ENCODE assay signal across 8 mouse cellular contexts in genomic region chr10:127122784-127123435, GRCm38 (mm10). TPM values are rescaled to one million over a fixed set of nuclear protein-coding genes. Genes with fewer than 3 reads are reported as not detected.
A peak's percentile ranks its signal among the peaks of the same experiment; 100 is the strongest.
DNase-seq lines count a peak whose midpoint lies in the region; ATAC-seq and TF ChIP-seq lines count a peak whose summit lies in the region.

No protein-coding gene starts in this region.

- DNase-seq in lung, adult 2 months = no peak
- DNase-seq in lung, postnatal 10 days = no peak
- peak; percentile 81 for DNase-seq in cerebellum, adult 9-10 months
- peak; percentile 81 for DNase-seq in forebrain, postnatal 0 days
- peak; percentile 41 to 58 for DNase-seq in left cerebral cortex, adult 8-10 months (ENCODE audit: low spot score in 2 of 2)
- peak; percentile 83 for DNase-seq in midbrain, postnatal 0 days (ENCODE audit: low spot score)
- no peak for DNase-seq in thymus, postnatal 25 days
- DNase-seq in B cell, adult 2 months = no peak

- H3K9me3 ChIP-seq in forebrain, postnatal 0 days (ENCODE audit: low read length) = no peaks in the 10 kb centered on the region
- H3K9me3 ChIP-seq in midbrain, postnatal 0 days (ENCODE audit: low read length) = no peaks in the 10 kb centered on the region

- H3K4me2 ChIP-seq in forebrain, postnatal 0 days (ENCODE audit: low read depth) = peak overlapping the region; percentile 51
- H3K4me2 ChIP-seq in midbrain, postnatal 0 days (ENCODE audit: low read depth, low read length, poor library complexity, severe bottlenecking) = peak overlapping the region; percentile 60

- peak; percentile 28 for ATAC-seq in forebrain, postnatal 0 days
- peak; percentile 31; the same call in 1 of the 2 replicates for ATAC-seq in midbrain, postnatal 0 days (ENCODE audit: low FRiP score)

- H3K27ac ChIP-seq in forebrain, postnatal 0 days (ENCODE audit: low read depth, low read length) = peak overlapping the region; percentile 86
- peak overlapping the region; percentile 87 for H3K27ac ChIP-seq in midbrain, postnatal 0 days (ENCODE audit: low read depth, low read length)

- H3K36me3 ChIP-seq in forebrain, postnatal 0 days (ENCODE audit: insufficient read depth) = peaks cover 10% of the 10 kb centered on the region
- H3K36me3 ChIP-seq in midbrain, postnatal 0 days (ENCODE audit: insufficient read depth, low read length) = peaks cover 7% of the 10 kb centered on the region; the same call in 1 of the 2 replicates

- TF ChIP-seq POLR2A in lung, adult 2 months (IDR thresholded peaks at IDR 0.05; ENCODE audit: borderline replicate concordance, extremely low read depth, low read depth, low read length) = peak; percentile 39; the same call in 1 of the 2 replicates

- peak overlapping the region; percentile 31 for H3K4me3 ChIP-seq in lung, adult 2 months (replicated peaks; ENCODE audit: extremely low read depth, low read depth, low read length)
- peak overlapping the region; percentile 29 for H3K4me3 ChIP-seq in forebrain, postnatal 0 days (ENCODE audit: low read depth, low read length)
- H3K4me3 ChIP-seq in midbrain, postnatal 0 days (ENCODE audit: low read depth, low read length) = peak overlapping the region; percentile 25

- peaks cover 10% of the 10 kb centered on the region; the same call in 1 of the 2 replicates for H3K4me1 ChIP-seq in lung, adult 2 months (ENCODE audit: control insufficient read depth, insufficient read depth, low read length)
- peaks cover 23% of the 10 kb centered on the region; the same call in 1 of the 2 replicates for H3K4me1 ChIP-seq in forebrain, postnatal 0 days (ENCODE audit: insufficient read depth)
- H3K4me1 ChIP-seq in midbrain, postnatal 0 days (ENCODE audit: insufficient read depth, low read length) = no peaks in the 10 kb centered on the region

- H3K27me3 ChIP-seq in forebrain, postnatal 0 days (ENCODE audit: insufficient read depth, low read length) = no peaks in the 10 kb centered on the region
- no peaks in the 10 kb centered on the region for H3K27me3 ChIP-seq in midbrain, postnatal 0 days (ENCODE audit: insufficient read depth, low read length)

- 15% methylated on average over 13 of the region's 13 CpGs for WGBS in lung, adult 2 months
- 5% methylated on average over 13 of the region's 13 CpGs for WGBS in forebrain, postnatal 0 days
- WGBS in midbrain, postnatal 0 days = 3% methylated on average over 13 of the region's 13 CpGs

- peak overlapping the region; percentile 49 for H3K9ac ChIP-seq in forebrain, postnatal 0 days
- peak overlapping the region; percentile 24; the same call in 1 of the 2 replicates for H3K9ac ChIP-seq in midbrain, postnatal 0 days (replicated peaks; ENCODE audit: low read length, poor library complexity, severe bottlenecking)

- no peak for TF ChIP-seq CTCF in lung, adult 2 months (IDR thresholded peaks at IDR 0.05; ENCODE audit: insufficient read depth, low read length)
- TF ChIP-seq CTCF in forebrain, postnatal 0 days (IDR thresholded peaks at IDR 0.05; ENCODE audit: low read depth) = no peak
- no peak for TF ChIP-seq CTCF in midbrain, postnatal 0 days (IDR thresholded peaks at IDR 0.05)

RNA-seq across cellular contexts. Expression of gene Os9, which starts 2.0 kb away (rescaled TPM):
- 89.5 and 111 TPM in 2 replicates for polyA plus RNA-seq in lung, adult 2 months (2012; rRNA removed)
- total RNA-seq in forebrain, postnatal 0 days (2014; rRNA removed) = 118 and 119 TPM in 2 replicates
- polyA plus RNA-seq in forebrain, postnatal 0 days (2015; fragmentation: Nextera tagmentation; extraction: Ambion mirVana) = 122 TPM in 2 replicates
- 100 to 1,000 TPM; 112 to 130 (median 122) TPM for total RNA-seq in left cerebral cortex, adult 8-10 months (2022)
- 114 and 120 TPM in 2 replicates for total RNA-seq in midbrain, postnatal 0 days (2014; rRNA removed)
- polyA plus RNA-seq in midbrain, postnatal 0 days (2015; fragmentation: Nextera tagmentation; extraction: Ambion mirVana) = 126 TPM in 2 replicates

RNA-seq across cellular contexts. Expression of gene B4galnt1, which starts 42.1 kb away (rescaled TPM):
- polyA plus RNA-seq in lung, adult 2 months (2012; rRNA removed) = 70.8 and 81.2 TPM in 2 replicates
- total RNA-seq in forebrain, postnatal 0 days (2014; rRNA removed) = 87.9 and 94.4 TPM in 2 replicates
- polyA plus RNA-seq in forebrain, postnatal 0 days (2015; fragmentation: Nextera tagmentation; extraction: Ambion mirVana) = 87.3 and 87.8 TPM in 2 replicates
- 100 to 1,000 TPM; 105 to 118 (median 112) TPM for total RNA-seq in left cerebral cortex, adult 8-10 months (2022)
- total RNA-seq in midbrain, postnatal 0 days (2014; rRNA removed) = 126 and 134 TPM in 2 replicates
- 86.8 and 88.6 TPM in 2 replicates for polyA plus RNA-seq in midbrain, postnatal 0 days (2015; fragmentation: Nextera tagmentation; extraction: Ambion mirVana)

RNA-seq across cellular contexts. Expression of gene Agap2, which starts 47.8 kb away (rescaled TPM):
- 5.2 and 7.7 TPM in 2 replicates for polyA plus RNA-seq in lung, adult 2 months (2012; rRNA removed)
- 220 and 258 TPM in 2 replicates for total RNA-seq in forebrain, postnatal 0 days (2014; rRNA removed)
- 3.5 and 4.6 TPM in 2 replicates for polyA plus RNA-seq in forebrain, postnatal 0 days (2015; fragmentation: Nextera tagmentation; extraction: Ambion mirVana)
- total RNA-seq in left cerebral cortex, adult 8-10 months (2022) = 100 to 1,000 TPM; 595 to 685 (median 631) TPM
- 330 and 343 TPM in 2 replicates for total RNA-seq in midbrain, postnatal 0 days (2014; rRNA removed)
- polyA plus RNA-seq in midbrain, postnatal 0 days (2015; fragmentation: Nextera tagmentation; extraction: Ambion mirVana) = 5.4 and 6.3 TPM in 2 replicates

RNA-seq across cellular contexts. Expression of gene Tspan31, which starts 52.8 kb away (rescaled TPM):
- polyA plus RNA-seq in lung, adult 2 months (2012; rRNA removed) = 60.8 and 99.3 TPM in 2 replicates
- 105 and 201 TPM in 2 replicates for total RNA-seq in forebrain, postnatal 0 days (2014; rRNA removed)
- polyA plus RNA-seq in forebrain, postnatal 0 days (2015; fragmentation: Nextera tagmentation; extraction: Ambion mirVana) = 83.9 and 98.1 TPM in 2 replicates
- 10 to 100 TPM; 60.9 to 63.2 (median 62.1) TPM for total RNA-seq in left cerebral cortex, adult 8-10 months (2022)
- total RNA-seq in midbrain, postnatal 0 days (2014; rRNA removed) = 109 and 122 TPM in 2 replicates
- polyA plus RNA-seq in midbrain, postnatal 0 days (2015; fragmentation: Nextera tagmentation; extraction: Ambion mirVana) = 101 and 104 TPM in 2 replicates

RNA-seq across cellular contexts. Expression of gene Slc26a10, which starts 57.5 kb away (rescaled TPM):
- polyA plus RNA-seq in lung, adult 2 months (2012; rRNA removed) = 3.5 and 7.4 TPM in 2 replicates
- 0.10 TPM in 1 of 2 replicates, not detected in the other for total RNA-seq in forebrain, postnatal 0 days (2014; rRNA removed)
- 0.80 and 1.1 TPM in 2 replicates for polyA plus RNA-seq in forebrain, postnatal 0 days (2015; fragmentation: Nextera tagmentation; extraction: Ambion mirVana)
- total RNA-seq in left cerebral cortex, adult 8-10 months (2022) = 1 to 10 TPM; 5.8 to 7.4 (median 6.9) TPM
- 0.05 TPM in 2 replicates for total RNA-seq in midbrain, postnatal 0 days (2014; rRNA removed)
- polyA plus RNA-seq in midbrain, postnatal 0 days (2015; fragmentation: Nextera tagmentation; extraction: Ambion mirVana) = 0.80 TPM in 2 replicates

Comparison
In these comparisons a context has a peak if more than half of its experiments do, and no peak if none do; other contexts are left out.
1. DNase-seq: peak in cerebellum, adult 9-10 months (single experiment), forebrain, postnatal 0 days (single experiment), left cerebral cortex, adult 8-10 months (2 of 2) and midbrain, postnatal 0 days (single experiment); none in lung, adult 2 months (single experiment), lung, postnatal 10 days (single experiment), thymus, postnatal 25 days (single experiment) and B cell, adult 2 months (0 of 2).
2. Peak in every context shown above with its lines, with median percentiles within 50 percentile points of each other: H3K4me3 ChIP-seq.